Mouse (Mus musculus): ENCODE data around the gene Gm9887. TPM values are rescaled to one million over a fixed set of nuclear protein-coding genes. Genes with fewer than 3 reads are reported as not detected.
A peak's percentile ranks its signal among the peaks of the same experiment; 100 is the strongest.
"Not testable (repeated sequence)": the region's sequence is repeated elsewhere in the genome, so short reads cannot be mapped to it uniquely, and the experiment has no call there.

Gm9887 gene
- total and polyA plus RNA-seq, 2 experiments: 0.37 to 0.48 TPM

DNA sequence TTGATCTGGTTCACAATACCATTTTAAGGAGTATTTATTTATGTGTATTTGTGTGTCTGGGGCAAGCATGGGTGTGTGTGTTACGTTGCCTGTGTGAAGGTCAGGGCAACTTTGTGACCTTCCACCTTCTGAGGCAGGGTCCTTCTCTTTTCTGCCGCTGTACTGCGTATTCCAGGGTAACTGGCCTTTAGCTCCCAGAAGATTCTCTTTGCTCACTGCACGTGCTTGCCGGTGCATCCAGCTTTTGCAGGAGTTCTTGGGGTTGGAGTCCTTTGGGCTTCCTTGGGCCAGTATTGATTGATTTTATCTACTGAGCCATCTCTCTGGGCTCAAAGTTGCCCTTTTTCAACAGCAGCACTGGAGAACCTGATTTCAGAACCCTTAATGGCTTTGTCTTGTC lies 12.3 kb upstream of the Gm9887 start:
- no peaks in the 10 kb centered on the region for H3K79me2 ChIP-seq (ENCODE audit: control insufficient read depth, insufficient read depth, low read length)
- 29% methylated on average over 5 of the region's 5 CpGs for WGBS

GRCm38 (mm10) chr12:69382880-69383279 lies 10.6 kb upstream of the Gm9887 start:
- Histone ChIP-seq H3K36me3 (ENCODE audit: control insufficient read depth, insufficient read depth, low read length) (peaks cover 3% of the 10 kb centered on the region; the same call in 1 of the 2 replicates), H3K4me3 (ENCODE audit: insufficient read depth, low read depth, low read length) (no peak overlapping the region), H3K27me3 (ENCODE audit: control insufficient read depth, insufficient read depth, low read length) (no peaks in the 10 kb centered on the region), H3K27ac (replicated peaks; ENCODE audit: insufficient read depth, low read depth, low read length) (no peak overlapping the region), H3K9ac (ENCODE audit: low read depth, low read length) (no peak overlapping the region), H3K79me2 (ENCODE audit: control insufficient read depth, insufficient read depth, low read length) (no peaks in the 10 kb centered on the region), H3K4me1 (ENCODE audit: control insufficient read depth, insufficient read depth, low read length) (peaks cover 5% of the 10 kb centered on the region)
- DNase-seq (ENCODE audit: extremely low read depth, low read depth, low spot score): no peak
- TF ChIP-seq POLR2A (IDR thresholded peaks at IDR 0.05; ENCODE audit: extremely low read depth, insufficient read depth, low read length): no peak
- TF ChIP-seq CTCF (IDR thresholded peaks at IDR 0.05; ENCODE audit: low read depth, low read length): no peak
- WGBS: 95% methylated on average over 1 of the region's 1 CpGs

More for the DNA sequence above, 12.3 kb upstream of the Gm9887 start:
- no peaks in the 10 kb centered on the region for H3K36me3 ChIP-seq (ENCODE audit: control insufficient read depth, insufficient read depth, low read length)
- no peak overlapping the region for H3K9ac ChIP-seq (ENCODE audit: low read depth, low read length)
- peak; percentile 61 for DNase-seq (ENCODE audit: extremely low read depth, low read depth, low spot score)
- H3K4me3 ChIP-seq (ENCODE audit: insufficient read depth, low read depth, low read length): no peak overlapping the region
- no peak overlapping the region for H3K27ac ChIP-seq (replicated peaks; ENCODE audit: insufficient read depth, low read depth, low read length)
- peaks cover 5% of the 10 kb centered on the region for H3K4me1 ChIP-seq (ENCODE audit: control insufficient read depth, insufficient read depth, low read length)
- no peak for TF ChIP-seq CTCF (IDR thresholded peaks at IDR 0.05; ENCODE audit: low read depth, low read length)
- TF ChIP-seq POLR2A (IDR thresholded peaks at IDR 0.05; ENCODE audit: extremely low read depth, insufficient read depth, low read length): no peak
- H3K27me3 ChIP-seq (ENCODE audit: control insufficient read depth, insufficient read depth, low read length): no peaks in the 10 kb centered on the region

GRCm38 (mm10) chr12:69378558-69379454 lies 6.5 kb upstream of the Gm9887 start:
- H3K36me3 ChIP-seq (ENCODE audit: control insufficient read depth, insufficient read depth, low read length): peaks cover 6% of the 10 kb centered on the region
- peaks cover under 1% of the 10 kb centered on the region; the same call in 1 of the 2 replicates for H3K79me2 ChIP-seq (ENCODE audit: control insufficient read depth, insufficient read depth, low read length)
- no peak for DNase-seq (ENCODE audit: extremely low read depth, low read depth, low spot score)
- H3K4me3 ChIP-seq (ENCODE audit: insufficient read depth, low read depth, low read length): no peak overlapping the region
- H3K4me1 ChIP-seq (ENCODE audit: control insufficient read depth, insufficient read depth, low read length): peaks cover 5% of the 10 kb centered on the region
- H3K27ac ChIP-seq (replicated peaks; ENCODE audit: insufficient read depth, low read depth, low read length): no peak overlapping the region
- H3K27me3 ChIP-seq (ENCODE audit: control insufficient read depth, insufficient read depth, low read length): no peaks in the 10 kb centered on the region
- WGBS: 93% methylated on average over 11 of the region's 11 CpGs
- TF ChIP-seq POLR2A (IDR thresholded peaks at IDR 0.05; ENCODE audit: extremely low read depth, insufficient read depth, low read length) (no peak), CTCF (IDR thresholded peaks at IDR 0.05; ENCODE audit: low read depth, low read length) (no peak)
- no peak overlapping the region for H3K9ac ChIP-seq (ENCODE audit: low read depth, low read length)

GRCm38 (mm10) chr12:69377636-69378035 lies 5.4 kb upstream of the Gm9887 start:
- DNase-seq (ENCODE audit: extremely low read depth, low read depth, low spot score); H3K4me3 ChIP-seq (ENCODE audit: insufficient read depth, low read depth, low read length); H3K27ac ChIP-seq (replicated peaks; ENCODE audit: insufficient read depth, low read depth, low read length); H3K9ac ChIP-seq (ENCODE audit: low read depth, low read length); H3K27me3 ChIP-seq (ENCODE audit: control insufficient read depth, insufficient read depth, low read length); H3K36me3 ChIP-seq (ENCODE audit: control insufficient read depth, insufficient read depth, low read length): not testable (repeated sequence)
- peaks cover 10% of the 10 kb centered on the region for H3K79me2 ChIP-seq (ENCODE audit: control insufficient read depth, insufficient read depth, low read length)
- peaks cover 10% of the 10 kb centered on the region for H3K4me1 ChIP-seq (ENCODE audit: control insufficient read depth, insufficient read depth, low read length)
- WGBS: 75% methylated on average over 6 of the region's 6 CpGs

- 37% methylated on average over 1 of the region's 1 CpGs for WGBS
- Histone ChIP-seq H3K27me3 (ENCODE audit: control insufficient read depth, insufficient read depth, low read length) (no peaks in the 10 kb centered on the region), H3K36me3 (ENCODE audit: control insufficient read depth, insufficient read depth, low read length) (peaks cover 8% of the 10 kb centered on the region), H3K4me3 (ENCODE audit: insufficient read depth, low read depth, low read length) (no peak overlapping the region), H3K4me1 (ENCODE audit: control insufficient read depth, insufficient read depth, low read length) (peaks cover 10% of the 10 kb centered on the region), H3K27ac (replicated peaks; ENCODE audit: insufficient read depth, low read depth, low read length) (no peak overlapping the region), H3K9ac (ENCODE audit: low read depth, low read length) (no peak overlapping the region), H3K79me2 (ENCODE audit: control insufficient read depth, insufficient read depth, low read length) (peaks cover 15% of the 10 kb centered on the region)
- peak; percentile 70 for DNase-seq (ENCODE audit: extremely low read depth, low read depth, low spot score)
- no peak for TF ChIP-seq CTCF (IDR thresholded peaks at IDR 0.05; ENCODE audit: low read depth, low read length)
- no peak for TF ChIP-seq POLR2A (IDR thresholded peaks at IDR 0.05; ENCODE audit: extremely low read depth, insufficient read depth, low read length)
Measured at GRCm38 (mm10) chr12:69377188-69377587, 4.9 kb upstream of the Gm9887 start.

- peaks cover 10% of the 10 kb centered on the region for H3K4me1 ChIP-seq (ENCODE audit: control insufficient read depth, insufficient read depth, low read length)
- no peak overlapping the region for H3K9ac ChIP-seq (ENCODE audit: low read depth, low read length)
- H3K36me3 ChIP-seq (ENCODE audit: control insufficient read depth, insufficient read depth, low read length): peaks cover 8% of the 10 kb centered on the region
- WGBS: 27% methylated on average over 2 of the region's 2 CpGs
- H3K4me3 ChIP-seq (ENCODE audit: insufficient read depth, low read depth, low read length): no peak overlapping the region
- peak; percentile 75 for DNase-seq (ENCODE audit: extremely low read depth, low read depth, low spot score)
- H3K27me3 ChIP-seq (ENCODE audit: control insufficient read depth, insufficient read depth, low read length): no peaks in the 10 kb centered on the region
- H3K27ac ChIP-seq (replicated peaks; ENCODE audit: insufficient read depth, low read depth, low read length): no peak overlapping the region
- no peak for TF ChIP-seq CTCF (IDR thresholded peaks at IDR 0.05; ENCODE audit: low read depth, low read length)
- no peak for TF ChIP-seq POLR2A (IDR thresholded peaks at IDR 0.05; ENCODE audit: extremely low read depth, insufficient read depth, low read length)
- peaks cover 17% of the 10 kb centered on the region for H3K79me2 ChIP-seq (ENCODE audit: control insufficient read depth, insufficient read depth, low read length)
Measured at GRCm38 (mm10) chr12:69376132-69376531, 3.9 kb upstream of the Gm9887 start.

All from liver, adult 2 months (tissue).